Mouse (Mus musculus): ENCODE data around the gene Klhl11. TPM values are rescaled to one million over a fixed set of nuclear protein-coding genes. Genes with fewer than 3 reads are reported as not detected.

Klhl11 gene
- polyA plus RNA-seq, 1 experiment = 2.6 TPM

- Histone ChIP-seq H3K4me3 (ENCODE audit: extremely low read depth, insufficient read depth, insufficient read length) (no peak overlapping the region), H3K36me3 (ENCODE audit: control insufficient read depth, insufficient read depth, low read length) (peaks cover 15% of the 10 kb centered on the region), H3K27ac (ENCODE audit: insufficient read depth, low read length) (no peak overlapping the region), H3K4me1 (ENCODE audit: control insufficient read depth, insufficient read depth, insufficient read length) (no peaks in the 10 kb centered on the region), H3K27me3 (ENCODE audit: control insufficient read depth, insufficient read depth, low read length) (no peaks in the 10 kb centered on the region)
- WGBS = 91% methylated on average over 5 of the region's 5 CpGs
- TF ChIP-seq POLR2A (IDR thresholded peaks at IDR 0.05; ENCODE audit: low read depth, low read length) = no peak
- TF ChIP-seq CTCF (IDR thresholded peaks at IDR 0.05; ENCODE audit: extremely low read depth, insufficient read depth, insufficient read length, insufficient replicate concordance) = no peak
- DNase-seq (ENCODE audit: low read depth in 1 of 2, low spot score in 2 of 2) = no peak
These were observed 40.5 kb downstream of the Klhl11 start for GRCm38 (mm10) chr11:100432002-100432401.

DNA sequence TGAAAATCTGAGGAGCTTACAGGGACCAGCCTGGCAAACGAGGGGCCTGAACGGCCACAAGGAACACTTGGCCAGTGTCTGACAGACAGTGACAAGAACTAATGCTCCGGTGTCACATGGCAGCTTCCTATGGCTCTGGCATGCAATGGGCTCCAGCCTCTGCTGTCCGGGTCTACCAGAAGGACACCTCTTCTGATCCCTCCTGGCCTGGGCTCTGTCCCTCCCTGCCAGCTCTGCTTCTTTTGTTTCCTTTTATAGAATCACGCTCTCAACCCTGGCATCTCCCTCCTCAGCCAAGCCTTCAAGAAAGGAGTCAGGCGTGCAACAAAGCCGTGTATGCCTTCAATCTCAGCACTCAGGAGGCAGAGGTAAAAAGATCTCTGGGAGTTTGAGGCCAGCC lies 42.5 kb downstream of the Klhl11 start:
- H3K27me3 ChIP-seq (ENCODE audit: control insufficient read depth, insufficient read depth, low read length) = no peaks in the 10 kb centered on the region
- no peak for DNase-seq (ENCODE audit: low read depth in 1 of 2, low spot score in 2 of 2)
- TF ChIP-seq POLR2A (IDR thresholded peaks at IDR 0.05; ENCODE audit: low read depth, low read length) = no peak
- no peak for TF ChIP-seq CTCF (IDR thresholded peaks at IDR 0.05; ENCODE audit: extremely low read depth, insufficient read depth, insufficient read length, insufficient replicate concordance)
- H3K36me3 ChIP-seq (ENCODE audit: control insufficient read depth, insufficient read depth, low read length) = peaks cover 7% of the 10 kb centered on the region; the same call in 1 of the 2 replicates
- 93% methylated on average over 7 of the region's 7 CpGs for WGBS
- no peaks in the 10 kb centered on the region for H3K4me1 ChIP-seq (ENCODE audit: control insufficient read depth, insufficient read depth, insufficient read length)
- no peak overlapping the region for H3K27ac ChIP-seq (ENCODE audit: insufficient read depth, low read length)
- H3K4me3 ChIP-seq (ENCODE audit: extremely low read depth, insufficient read depth, insufficient read length) = no peak overlapping the region

DNA sequence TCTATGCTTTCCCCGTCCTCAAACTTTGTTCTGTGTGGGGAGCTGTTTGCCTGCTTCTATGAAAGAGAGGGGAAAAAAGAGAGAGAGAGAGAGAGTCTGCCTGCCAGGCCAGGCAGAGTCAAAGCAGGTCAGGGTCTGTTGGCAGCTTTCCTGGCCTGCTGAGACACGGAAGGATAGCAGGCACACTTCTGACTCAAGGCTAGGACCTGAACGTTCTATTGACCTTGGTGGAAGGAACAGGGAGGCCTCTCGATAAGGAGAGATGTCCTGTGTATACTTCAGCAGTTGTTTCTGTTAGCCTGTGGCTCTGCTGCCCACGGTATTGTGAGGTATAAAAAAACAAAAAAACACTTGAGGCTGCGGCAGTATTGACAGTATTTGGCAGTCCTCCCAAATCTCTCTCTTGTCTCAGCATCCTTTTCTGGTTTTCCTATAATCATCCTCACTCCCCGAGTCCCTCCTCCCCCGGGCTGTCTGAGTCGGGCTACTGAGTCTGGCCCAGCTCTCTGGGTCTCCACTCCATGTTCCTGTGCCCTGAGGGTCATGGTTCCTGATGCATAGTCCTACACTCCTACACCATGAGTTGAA lies 43.8 kb downstream of the Klhl11 start:
- Histone ChIP-seq H3K27me3 (ENCODE audit: control insufficient read depth, insufficient read depth, low read length) (no peaks in the 10 kb centered on the region), H3K27ac (ENCODE audit: insufficient read depth, low read length) (no peak overlapping the region), H3K4me3 (ENCODE audit: extremely low read depth, insufficient read depth, insufficient read length) (no peak overlapping the region), H3K4me1 (ENCODE audit: control insufficient read depth, insufficient read depth, insufficient read length) (no peaks in the 10 kb centered on the region), H3K36me3 (ENCODE audit: control insufficient read depth, insufficient read depth, low read length) (peaks cover 6% of the 10 kb centered on the region; the same call in 1 of the 2 replicates)
- 81% methylated on average over 9 of the region's 9 CpGs for WGBS
- TF ChIP-seq POLR2A (IDR thresholded peaks at IDR 0.05; ENCODE audit: low read depth, low read length) = no peak
- no peak for TF ChIP-seq CTCF (IDR thresholded peaks at IDR 0.05; ENCODE audit: extremely low read depth, insufficient read depth, insufficient read length, insufficient replicate concordance)
- DNase-seq (ENCODE audit: low read depth in 1 of 2, low spot score in 2 of 2) = no peak

GRCm38 (mm10) chr11:100426820-100427219 lies 45.7 kb downstream of the Klhl11 start:
- TF ChIP-seq POLR2A (IDR thresholded peaks at IDR 0.05; ENCODE audit: low read depth, low read length) (no peak), CTCF (IDR thresholded peaks at IDR 0.05; ENCODE audit: extremely low read depth, insufficient read depth, insufficient read length, insufficient replicate concordance) (no peak)
- no peak for DNase-seq (ENCODE audit: low read depth in 1 of 2, low spot score in 2 of 2)
- Histone ChIP-seq H3K4me1 (ENCODE audit: control insufficient read depth, insufficient read depth, insufficient read length) (no peaks in the 10 kb centered on the region), H3K27me3 (ENCODE audit: control insufficient read depth, insufficient read depth, low read length) (no peaks in the 10 kb centered on the region), H3K36me3 (ENCODE audit: control insufficient read depth, insufficient read depth, low read length) (peaks cover 6% of the 10 kb centered on the region; the same call in 1 of the 2 replicates), H3K27ac (ENCODE audit: insufficient read depth, low read length) (no peak overlapping the region), H3K4me3 (ENCODE audit: extremely low read depth, insufficient read depth, insufficient read length) (no peak overlapping the region)
- 77% methylated on average over 3 of the region's 3 CpGs for WGBS

DNA sequence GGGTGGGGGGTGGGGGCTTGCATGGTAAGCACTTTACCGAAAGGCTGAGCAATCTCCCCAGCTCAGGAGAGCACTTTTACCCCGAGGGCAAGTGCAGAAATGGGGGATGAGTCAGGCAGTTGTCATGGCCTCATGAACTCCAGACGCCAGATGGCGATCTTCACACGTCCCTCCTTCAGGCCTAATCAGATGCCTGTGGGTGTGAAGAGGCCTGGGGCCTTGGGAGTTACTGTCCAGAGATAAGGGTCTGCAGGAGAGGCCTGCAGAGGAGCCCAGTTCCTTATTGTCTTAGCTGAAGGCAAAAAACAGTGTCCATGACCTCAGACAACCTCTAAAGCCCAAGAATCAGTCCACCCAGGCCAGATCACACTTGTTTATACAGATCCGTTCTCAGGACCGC lies 46.7 kb downstream of the Klhl11 start:
- no peak overlapping the region for H3K27ac ChIP-seq (ENCODE audit: insufficient read depth, low read length)
- H3K4me1 ChIP-seq (ENCODE audit: control insufficient read depth, insufficient read depth, insufficient read length) = no peaks in the 10 kb centered on the region
- WGBS = 62% methylated on average over 7 of the region's 7 CpGs
- H3K36me3 ChIP-seq (ENCODE audit: control insufficient read depth, insufficient read depth, low read length) = peaks cover 6% of the 10 kb centered on the region; the same call in 1 of the 2 replicates
- H3K27me3 ChIP-seq (ENCODE audit: control insufficient read depth, insufficient read depth, low read length) = no peaks in the 10 kb centered on the region
- no peak overlapping the region for H3K4me3 ChIP-seq (ENCODE audit: extremely low read depth, insufficient read depth, insufficient read length)
- TF ChIP-seq POLR2A (IDR thresholded peaks at IDR 0.05; ENCODE audit: low read depth, low read length) = no peak
- TF ChIP-seq CTCF (IDR thresholded peaks at IDR 0.05; ENCODE audit: extremely low read depth, insufficient read depth, insufficient read length, insufficient replicate concordance) = peak; percentile 29; the same call in 1 of the 2 replicates
- DNase-seq (ENCODE audit: low read depth in 1 of 2, low spot score in 2 of 2) = peak in 1 of 2 experiments; percentile 67

DNA sequence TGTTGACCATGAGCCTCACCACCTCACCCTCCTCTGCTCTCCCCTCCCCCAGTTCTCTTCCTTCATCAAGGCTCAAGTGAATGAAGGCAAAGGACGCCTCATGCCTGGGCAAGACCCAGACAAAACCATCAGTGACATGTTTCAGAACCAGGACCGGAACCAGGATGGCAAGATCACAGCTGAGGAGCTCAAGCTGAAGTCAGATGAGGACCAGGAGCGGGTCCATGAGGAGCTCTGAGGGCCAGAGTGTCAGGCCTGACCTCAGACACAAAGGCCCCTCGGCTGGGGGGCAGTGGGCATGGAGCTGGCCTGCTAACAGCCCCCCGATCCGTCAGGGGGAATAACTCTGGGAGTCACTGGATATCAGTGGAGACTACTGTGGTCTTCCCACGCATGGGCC lies 48.7 kb downstream of the Klhl11 start:
- no peaks in the 10 kb centered on the region for H3K4me1 ChIP-seq (ENCODE audit: control insufficient read depth, insufficient read depth, insufficient read length)
- WGBS = 88% methylated on average over 7 of the region's 7 CpGs
- no peak overlapping the region for H3K4me3 ChIP-seq (ENCODE audit: extremely low read depth, insufficient read depth, insufficient read length)
- DNase-seq (ENCODE audit: low read depth in 1 of 2, low spot score in 2 of 2) = no peak
- no peaks in the 10 kb centered on the region for H3K27me3 ChIP-seq (ENCODE audit: control insufficient read depth, insufficient read depth, low read length)
- H3K36me3 ChIP-seq (ENCODE audit: control insufficient read depth, insufficient read depth, low read length) = no peaks in the 10 kb centered on the region
- TF ChIP-seq POLR2A (IDR thresholded peaks at IDR 0.05; ENCODE audit: low read depth, low read length) (no peak), CTCF (IDR thresholded peaks at IDR 0.05; ENCODE audit: extremely low read depth, insufficient read depth, insufficient read length, insufficient replicate concordance) (no peak)
- H3K27ac ChIP-seq (ENCODE audit: insufficient read depth, low read length) = no peak overlapping the region

GRCm38 (mm10) chr11:100421537-100421936 lies 51.0 kb downstream of the Klhl11 start:
- no peak overlapping the region for H3K27ac ChIP-seq (ENCODE audit: insufficient read depth, low read length)
- H3K4me3 ChIP-seq (ENCODE audit: extremely low read depth, insufficient read depth, insufficient read length) = no peak overlapping the region
- H3K27me3 ChIP-seq (ENCODE audit: control insufficient read depth, insufficient read depth, low read length) = no peaks in the 10 kb centered on the region
- 83% methylated on average over 8 of the region's 8 CpGs for WGBS
- DNase-seq (ENCODE audit: low read depth in 1 of 2, low spot score in 2 of 2) = no peak
- no peaks in the 10 kb centered on the region for H3K36me3 ChIP-seq (ENCODE audit: control insufficient read depth, insufficient read depth, low read length)
- TF ChIP-seq CTCF (IDR thresholded peaks at IDR 0.05; ENCODE audit: extremely low read depth, insufficient read depth, insufficient read length, insufficient replicate concordance) (no peak), POLR2A (IDR thresholded peaks at IDR 0.05; ENCODE audit: low read depth, low read length) (no peak)
- no peaks in the 10 kb centered on the region for H3K4me1 ChIP-seq (ENCODE audit: control insufficient read depth, insufficient read depth, insufficient read length)
